In genomic region chr11:53757612-53758011, GRCm38 (mm10) we compare ENCODE assay signal across 21 mouse cellular contexts. TPM values are rescaled to one million over a fixed set of nuclear protein-coding genes. Genes with fewer than 3 reads are reported as not detected.
"Had no signal": no experiment of that assay in that cellular context is flagged by ENCODE, and none has a peak within 500 bp of the region (broad histone marks: within the 10 kb centered on the region; RNA-seq: fewer than 3 reads in every experiment).

No protein-coding gene starts in this region.

- H3K9me3 ChIP-seq: limb, embryonic 15.5 days; liver, embryonic 15.5 days; midbrain, embryonic 10.5 days; midbrain, embryonic 15.5 days; neural tube, embryonic 13.5 days had no signal

- H3K27ac ChIP-seq: hindbrain, postnatal 0 days; limb, embryonic 15.5 days; liver, embryonic 15.5 days; midbrain, embryonic 10.5 days; midbrain, embryonic 15.5 days; neural tube, embryonic 13.5 days had no signal

- H3K36me3 ChIP-seq: limb, embryonic 15.5 days; liver, embryonic 15.5 days; midbrain, embryonic 10.5 days; midbrain, embryonic 15.5 days; neural tube, embryonic 13.5 days had no signal

- H3K27me3 ChIP-seq: limb, embryonic 15.5 days; liver, embryonic 15.5 days had no signal

- H3K9ac ChIP-seq: limb, embryonic 15.5 days; liver, embryonic 15.5 days; lung, embryonic 14.5 days; midbrain, embryonic 15.5 days; neural tube, embryonic 13.5 days had no signal

- H3K4me2 ChIP-seq: limb, embryonic 15.5 days; liver, embryonic 15.5 days; lung, embryonic 14.5 days; midbrain, embryonic 15.5 days; neural tube, embryonic 13.5 days had no signal

- DNase-seq: kidney, adult 8-10 months; kidney, postnatal 14 days; layer of hippocampus, adult 9-11 months; layer of hippocampus, postnatal 36 days; spleen, adult 18-20 months had no signal

- ATAC-seq: hindbrain, postnatal 0 days; midbrain, embryonic 15.5 days had no signal

- H3K4me3 ChIP-seq: limb, embryonic 15.5 days; liver, embryonic 15.5 days; midbrain, embryonic 10.5 days; midbrain, embryonic 15.5 days; neural tube, embryonic 13.5 days had no signal

RNA-seq across cellular contexts. Expression of gene Gm17334, which starts 15.4 kb away (rescaled TPM):
- total RNA-seq: hindbrain, postnatal 0 days; megakaryocyte, adult 5-6 weeks; monocyte, adult 5-6 weeks had no signal
- polyA plus RNA-seq: hindbrain, postnatal 0 days; limb, embryonic 11.5 days; midbrain, embryonic 10.5 days; midbrain, embryonic 15.5 days; neural tube, embryonic 13.5 days; testis, adult 2 months had no signal

RNA-seq across cellular contexts. Expression of gene Il5, which starts 37.0 kb away (rescaled TPM):
- total RNA-seq: hindbrain, postnatal 0 days; layer of hippocampus, adult 18-20 months; layer of hippocampus, postnatal 36 days; left cerebral cortex, adult 8-10 months; left cerebral cortex, postnatal 25 days; megakaryocyte, adult 5-6 weeks; monocyte, adult 5-6 weeks had no signal
- polyA plus RNA-seq: hindbrain, postnatal 0 days; intestine, embryonic 14.5 days; limb, embryonic 15.5 days; liver, embryonic 15.5 days; lung, embryonic 14.5 days; midbrain, embryonic 10.5 days; midbrain, embryonic 15.5 days; neural tube, embryonic 13.5 days; stomach, embryonic 14.5 days had no signal
